Mouse (Mus musculus) limb, embryonic 11.5 days (tissue): Measurements from ENCODE around the gene Upk1b. TPM values are rescaled to one million over a fixed set of nuclear protein-coding genes. Genes with fewer than 3 reads are reported as not detected.

ENCODE experiments used
- ATAC-seq: fragments of 200-750 bp; cut with Nextera tagmentation; 2 replicates; pipeline ENCODE4 v1.8.0; 2017; ENCODE audit warnings: low read depth; ENCODE audit not compliant: insufficient number of reproducible peaks, low FRiP score, low TSS enrichment
- DNase-seq: peaks from one replicate; pipeline ENCODE4 v3.0.0-alpha.2; 2015; ENCODE audit warnings: low spot score
- H3K27ac ChIP-seq: fragments of 300-500 bp; sonication (generic); replicated peaks from 2 replicates; pipeline ENCODE4 v1.5.1; 2014; ENCODE audit warnings: low read depth, mild to moderate bottlenecking, low read length
- H3K27me3 ChIP-seq: fragments of 300-500 bp; sonication (generic); 2 replicates; pipeline ENCODE4 v1.6.1; 2014; ENCODE audit warnings: mild to moderate bottlenecking, low read length, mixed read lengths; ENCODE audit not compliant: control insufficient read depth, insufficient read depth
- H3K36me3 ChIP-seq: fragments of 300-500 bp; sonication (generic); 2 replicates; pipeline ENCODE4 v1.6.1; 2014; ENCODE audit warnings: mild to moderate bottlenecking, low read length, moderate library complexity, mixed read lengths; ENCODE audit not compliant: control insufficient read depth, insufficient read depth
- H3K4me1 ChIP-seq: fragments of 300-500 bp; sonication (generic); 2 replicates; pipeline ENCODE4 v1.6.1; 2014; ENCODE audit warnings: low read length, mixed read lengths; ENCODE audit not compliant: control insufficient read depth, insufficient read depth
- H3K4me2 ChIP-seq: fragments of 300-500 bp; sonication (generic); 2 replicates; pipeline ENCODE4 v1.6.1; 2014; ENCODE audit warnings: low read depth, mild to moderate bottlenecking, moderate library complexity; ENCODE audit not compliant: severe bottlenecking
- H3K4me3 ChIP-seq: fragments of 300-500 bp; sonication (generic); 2 replicates; pipeline ENCODE4 v1.5.1; 2014; ENCODE audit warnings: low read depth, low read length
- H3K9ac ChIP-seq: fragments of 300-500 bp; sonication (generic); 2 replicates; pipeline ENCODE4 v1.6.1; 2014; ENCODE audit warnings: mild to moderate bottlenecking, low read length
- H3K9me3 ChIP-seq: fragments of 300-500 bp; sonication (generic); 2 replicates; pipeline ENCODE4 v1.6.1; 2016; ENCODE audit warnings: low read length; ENCODE audit not compliant: control insufficient read depth
- WGBS: fragments of 180-500 bp; shearing (Covaris S2); extraction: QIAGEN DNeasy Blood & Tissue Kit; methylation state at CpG from one replicate; pipeline ENCODE4 v1.1.7; 2014; 5-methylcytosine and 5-hydroxymethylcytosine counted together
- polyA plus RNA-seq: library from polyadenylated mRNA; unstranded; fragments of >200 nt; fragmentation: Nextera tagmentation; extraction: Ambion mirVana; gene quantifications from 2 replicates; pipeline ENCODE4 v1.2.1, GENCODE M21; 2014

The Upk1b gene
- polyA plus RNA-seq, 1 experiment from 2014 or later: 4.1 TPM

- no peak overlapping the region for H3K9ac ChIP-seq
- DNase-seq: no peak
- WGBS: 78% methylated on average over 9 of the region's 9 CpGs
- no peaks in the 10 kb centered on the region for H3K36me3 ChIP-seq
- ATAC-seq: no peak
- peaks cover 3% of the 10 kb centered on the region; the same call in 1 of the 2 replicates for H3K4me1 ChIP-seq
- no peaks in the 10 kb centered on the region for H3K9me3 ChIP-seq
- no peaks in the 10 kb centered on the region for H3K27me3 ChIP-seq
- no peak overlapping the region for H3K4me3 ChIP-seq
- no peak overlapping the region for H3K27ac ChIP-seq
- no peak overlapping the region for H3K4me2 ChIP-seq
These were observed 30.6 kb downstream of the Upk1b start for GRCm38 (mm10) chr16:38769529-38769928.

DNA sequence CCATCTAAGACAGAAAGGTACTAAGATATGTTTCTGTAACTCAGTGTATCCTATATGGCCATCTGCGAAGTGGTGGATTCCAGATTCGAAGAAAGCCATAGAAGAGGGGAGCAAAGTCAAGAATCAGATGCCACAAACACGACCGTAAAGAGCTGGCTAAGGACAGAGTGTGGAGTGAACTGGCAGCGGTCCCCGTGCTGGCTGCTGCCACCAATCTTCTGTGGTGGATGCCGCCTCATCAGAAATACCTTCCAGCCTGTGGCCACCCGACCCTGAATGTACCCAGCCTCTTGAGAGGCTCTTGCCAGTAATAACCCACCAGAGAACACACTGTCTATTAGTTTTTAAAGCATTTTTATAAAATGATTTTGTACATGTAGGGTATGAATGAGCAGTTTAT is 31.7 kb downstream of the Upk1b start:
- no peaks in the 10 kb centered on the region for H3K36me3 ChIP-seq
- H3K4me2 ChIP-seq: no peak overlapping the region
- H3K4me3 ChIP-seq: no peak overlapping the region
- no peak for ATAC-seq
- H3K27me3 ChIP-seq: no peaks in the 10 kb centered on the region
- peaks cover 2% of the 10 kb centered on the region; the same call in 1 of the 2 replicates for H3K4me1 ChIP-seq
- WGBS: 94% methylated on average over 8 of the region's 8 CpGs
- H3K27ac ChIP-seq: no peak overlapping the region
- H3K9ac ChIP-seq: no peak overlapping the region
- no peak for DNase-seq
- no peaks in the 10 kb centered on the region for H3K9me3 ChIP-seq

- H3K27me3 ChIP-seq: no peaks in the 10 kb centered on the region
- H3K9ac ChIP-seq: no peak overlapping the region
- H3K4me2 ChIP-seq: no peak overlapping the region
- ATAC-seq (no peak), DNase-seq (no peak)
- WGBS: 92% methylated on average over 8 of the region's 8 CpGs
- H3K4me3 ChIP-seq: no peak overlapping the region
- no peaks in the 10 kb centered on the region for H3K36me3 ChIP-seq
- no peak overlapping the region for H3K27ac ChIP-seq
- no peaks in the 10 kb centered on the region for H3K9me3 ChIP-seq
- no peaks in the 10 kb centered on the region for H3K4me1 ChIP-seq
These were observed 32.4 kb downstream of the Upk1b start for GRCm38 (mm10) chr16:38767761-38768160.

DNA sequence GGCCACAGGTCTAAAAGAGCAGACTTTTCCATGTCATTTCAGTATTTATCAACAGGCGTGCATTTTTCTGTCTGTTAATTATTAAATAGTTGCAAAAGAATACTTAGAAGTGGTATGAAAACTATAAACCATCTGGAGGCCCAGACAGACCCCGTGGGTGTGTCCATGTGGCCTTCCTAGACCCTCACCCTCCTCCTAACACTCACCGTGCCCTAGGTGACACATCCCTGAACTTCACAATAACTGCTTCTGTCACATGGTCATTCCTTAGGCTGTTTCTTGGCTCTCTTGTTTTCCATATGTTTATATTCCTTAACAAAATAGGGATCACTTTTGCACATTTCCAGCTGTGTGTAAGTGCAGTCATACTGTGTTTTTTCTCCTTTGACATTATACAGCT is 33.5 kb downstream of the Upk1b start:
- Histone ChIP-seq H3K27me3 (no peaks in the 10 kb centered on the region), H3K4me1 (no peaks in the 10 kb centered on the region), H3K4me3 (no peak overlapping the region), H3K27ac (no peak overlapping the region), H3K9ac (no peak overlapping the region), H3K4me2 (no peak overlapping the region), H3K9me3 (no peaks in the 10 kb centered on the region), H3K36me3 (no peaks in the 10 kb centered on the region)
- ATAC-seq (no peak), DNase-seq (no peak)
- 68% methylated on average over 3 of the region's 3 CpGs for WGBS

DNA sequence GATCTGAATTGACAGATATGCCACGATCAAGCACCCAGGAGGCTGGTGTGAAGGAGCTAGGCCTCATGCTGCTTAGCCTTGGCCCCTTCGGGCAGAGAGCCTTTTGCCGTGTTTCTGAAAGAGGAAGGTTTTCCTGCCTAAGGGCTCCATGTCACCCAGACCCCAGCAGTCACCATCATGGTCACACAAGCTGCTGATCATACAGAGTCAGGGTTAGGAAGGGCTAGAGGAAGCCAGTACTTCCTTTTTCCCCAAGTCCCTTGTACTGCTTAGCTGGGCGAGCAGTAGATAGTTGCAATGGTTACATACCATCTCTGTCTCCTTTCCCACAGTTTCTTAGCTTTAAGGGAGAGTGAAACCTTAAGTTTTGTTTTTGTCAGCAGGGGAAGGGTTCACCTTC is 36.6 kb downstream of the Upk1b start:
- Histone ChIP-seq H3K9me3 (no peaks in the 10 kb centered on the region), H3K27me3 (no peaks in the 10 kb centered on the region), H3K4me1 (no peaks in the 10 kb centered on the region), H3K4me3 (no peak overlapping the region), H3K4me2 (no peak overlapping the region), H3K9ac (no peak overlapping the region), H3K27ac (no peak overlapping the region), H3K36me3 (no peaks in the 10 kb centered on the region)
- no peak for DNase-seq
- WGBS: 84% methylated on average over 4 of the region's 4 CpGs
- ATAC-seq: no peak

- H3K4me1 ChIP-seq: no peaks in the 10 kb centered on the region
- no peak overlapping the region for H3K4me3 ChIP-seq
- DNase-seq (no peak), ATAC-seq (no peak)
- no peaks in the 10 kb centered on the region for H3K27me3 ChIP-seq
- H3K9me3 ChIP-seq: no peaks in the 10 kb centered on the region
- no peak overlapping the region for H3K27ac ChIP-seq
- H3K9ac ChIP-seq: no peak overlapping the region
- H3K36me3 ChIP-seq: no peaks in the 10 kb centered on the region
- 89% methylated on average over 8 of the region's 8 CpGs for WGBS
- no peak overlapping the region for H3K4me2 ChIP-seq
These were observed 37.7 kb downstream of the Upk1b start for GRCm38 (mm10) chr16:38762401-38762800.

GRCm38 (mm10) chr16:38761972-38762371 is 38.2 kb downstream of the Upk1b start:
- ATAC-seq (no peak), DNase-seq (no peak)
- no peaks in the 10 kb centered on the region for H3K9me3 ChIP-seq
- H3K4me1 ChIP-seq: no peaks in the 10 kb centered on the region
- no peak overlapping the region for H3K27ac ChIP-seq
- H3K27me3 ChIP-seq: no peaks in the 10 kb centered on the region
- no peaks in the 10 kb centered on the region for H3K36me3 ChIP-seq
- H3K9ac ChIP-seq: no peak overlapping the region
- WGBS: 92% methylated on average over 5 of the region's 5 CpGs
- no peak overlapping the region for H3K4me2 ChIP-seq
- H3K4me3 ChIP-seq: no peak overlapping the region

DNA sequence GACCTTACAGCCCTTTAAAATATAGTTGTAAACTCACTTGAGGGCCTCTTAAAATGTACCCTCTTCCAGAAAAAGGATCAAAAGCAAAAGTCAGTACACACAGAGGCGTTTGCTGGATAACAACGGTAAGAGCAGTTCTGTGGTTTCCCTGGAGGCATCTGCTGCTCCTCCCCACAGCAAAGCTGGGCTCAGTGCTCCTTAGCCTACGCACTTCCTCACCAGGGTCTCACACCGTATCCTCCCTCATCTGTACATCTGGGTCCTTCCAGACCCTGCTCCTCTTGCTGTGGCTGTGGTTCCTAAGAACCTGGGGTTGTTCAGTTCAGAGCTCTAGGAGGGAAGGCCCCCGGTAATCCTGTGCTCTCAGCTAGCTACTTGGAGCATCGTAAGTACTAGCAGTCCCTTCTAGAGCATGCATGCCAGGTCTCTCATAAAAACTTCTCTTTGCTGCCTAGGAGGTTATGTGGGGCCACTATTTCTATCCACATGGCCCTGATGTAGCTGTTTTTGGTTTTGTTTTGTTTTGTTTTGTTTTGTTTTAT is 39.2 kb downstream of the Upk1b start:
- ATAC-seq: no peak
- WGBS: 76% methylated on average over 6 of the region's 6 CpGs
- Histone ChIP-seq H3K4me2 (no peak overlapping the region), H3K36me3 (no peaks in the 10 kb centered on the region), H3K9me3 (no peaks in the 10 kb centered on the region), H3K27ac (no peak overlapping the region), H3K4me1 (no peaks in the 10 kb centered on the region; the same call in 1 of the 2 replicates), H3K4me3 (no peak overlapping the region), H3K9ac (no peak overlapping the region), H3K27me3 (no peaks in the 10 kb centered on the region)
- no peak for DNase-seq

DNA sequence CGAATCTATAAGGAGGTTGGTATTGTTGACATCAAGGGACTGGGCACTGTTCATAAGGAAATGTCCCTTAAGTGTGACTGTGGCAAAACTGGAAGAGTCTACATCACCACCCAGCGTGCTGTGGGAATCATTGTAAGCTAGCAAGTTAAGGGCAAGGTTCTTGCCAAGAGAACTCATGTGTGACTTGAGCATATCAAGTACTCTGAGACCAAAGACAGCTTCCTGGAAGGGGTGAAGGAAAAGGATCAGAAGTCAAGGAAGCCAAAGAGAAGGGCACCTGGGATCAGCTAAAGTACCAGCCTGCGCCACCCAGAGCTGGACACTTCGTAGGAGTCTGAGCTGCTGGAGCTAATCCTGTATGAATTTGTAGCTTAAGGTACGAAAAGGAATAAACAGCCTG is 39.9 kb downstream of the Upk1b start:
- no peaks in the 10 kb centered on the region for H3K9me3 ChIP-seq
- WGBS: 91% methylated on average over 5 of the region's 5 CpGs

More for the DNA sequence above, 39.9 kb downstream of the Upk1b start:
- Histone ChIP-seq H3K9ac (no peak overlapping the region), H3K4me3 (no peak overlapping the region), H3K27me3 (no peaks in the 10 kb centered on the region), H3K4me2 (no peak overlapping the region), H3K36me3 (no peaks in the 10 kb centered on the region), H3K27ac (no peak overlapping the region), H3K4me1 (no peaks in the 10 kb centered on the region; the same call in 1 of the 2 replicates)
- no peak for DNase-seq
- no peak for ATAC-seq
